Mouse (Mus musculus) heart, adult 2 months (tissue): ENCODE results near the gene Pde4d.

ENCODE experiments used
- CTCF ChIP-seq: fragments of 200-600 bp; IDR thresholded peaks from 2 replicates; pipeline ENCODE4 v1.8.1; 2022; ENCODE audit warnings: antibody characterized with exemption, mild to moderate bottlenecking, moderate library complexity
- EP300 ChIP-seq: fragments of 200-500 bp; IDR thresholded peaks from 2 replicates; pipeline ENCODE4 v1.6.1; 2011; ENCODE audit warnings: low read depth, low read length, control low read depth; ENCODE audit not compliant: insufficient read depth
- POLR2A ChIP-seq: fragments of 200-500 bp; IDR thresholded peaks from 2 replicates; pipeline ENCODE4 v1.6.1; 2011; ENCODE audit warnings: mild to moderate bottlenecking, low read depth, low read length, control low read depth; ENCODE audit not compliant: insufficient read depth

DNA sequence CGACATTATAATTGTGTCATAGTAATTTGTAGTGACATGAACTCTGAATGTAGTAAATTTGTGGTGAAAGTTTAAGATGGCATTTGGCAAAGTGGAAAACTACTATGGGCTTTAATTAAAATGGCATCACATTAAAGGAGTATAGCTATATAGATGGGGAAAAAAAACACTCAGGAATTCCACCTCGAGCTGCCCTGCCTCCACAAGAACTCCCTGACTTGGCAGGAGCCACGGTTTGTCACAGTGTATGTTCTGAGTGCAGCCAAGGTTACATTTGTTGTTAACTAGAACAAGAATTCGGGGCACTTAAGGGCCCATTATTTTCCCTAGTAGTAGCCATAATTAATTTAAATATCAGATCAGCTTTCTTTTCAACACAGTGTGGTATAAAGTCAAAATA, 805.9 kb downstream of the Pde4d start:
- TF ChIP-seq POLR2A (no peak), CTCF (no peak), EP300 (no peak)
